Mouse (Mus musculus) lung, postnatal 0 days (tissue): ENCODE results near the gene Ivl. TPM values are rescaled to one million over a fixed set of nuclear protein-coding genes. Genes with fewer than 3 reads are reported as not detected.

ENCODE experiments used
- ATAC-seq: fragments of 200-750 bp; cut with Nextera tagmentation; 2 replicates; pipeline ENCODE4 v1.8.0; 2017; ENCODE audit warnings: moderate library complexity
- DNase-seq: peaks from one replicate; pipeline ENCODE4 v3.0.0-alpha.2; 2016; ENCODE audit warnings: low spot score
- H3K27ac ChIP-seq: fragments of 300-500 bp; sonication (generic); 2 replicates; pipeline ENCODE4 v1.5.1; 2014; ENCODE audit warnings: antibody characterized with exemption, mild to moderate bottlenecking, low read length, mixed read lengths
- H3K27me3 ChIP-seq: fragments of 300-500 bp; sonication (generic); replicated peaks from 2 replicates; pipeline ENCODE4 v1.6.1; 2014; ENCODE audit warnings: low read length, mixed read lengths; ENCODE audit not compliant: insufficient read depth
- H3K36me3 ChIP-seq: fragments of 300-500 bp; sonication (generic); 2 replicates; pipeline ENCODE4 v1.6.1; 2014; ENCODE audit warnings: low read length, mixed read lengths; ENCODE audit not compliant: insufficient read depth
- H3K4me1 ChIP-seq: fragments of 300-500 bp; sonication (generic); 2 replicates; pipeline ENCODE4 v1.6.1; 2014; ENCODE audit warnings: antibody characterized with exemption, low read depth, low read length, mixed read lengths; ENCODE audit not compliant: insufficient read depth
- H3K4me2 ChIP-seq: fragments of 300-500 bp; sonication (generic); replicated peaks from 2 replicates; pipeline ENCODE4 v1.6.1; 2014; ENCODE audit warnings: low read depth, mild to moderate bottlenecking, low read length, moderate library complexity, mixed read lengths
- H3K4me3 ChIP-seq: fragments of 300-500 bp; sonication (generic); 2 replicates; pipeline ENCODE4 v1.5.1; 2014; ENCODE audit warnings: low read depth, low read length
- H3K9ac ChIP-seq: fragments of 300-500 bp; sonication (generic); replicated peaks from 2 replicates; pipeline ENCODE4 v1.6.1; 2014; ENCODE audit warnings: low read depth, mild to moderate bottlenecking
- H3K9me3 ChIP-seq: fragments of 300-500 bp; sonication (generic); 2 replicates; pipeline ENCODE4 v1.6.1; 2016; ENCODE audit warnings: low read length, mixed read lengths
- CTCF ChIP-seq: IDR thresholded peaks from 2 replicates; pipeline ENCODE4 v1.5.1; 2016; ENCODE audit warnings: antibody characterized with exemption, mild to moderate bottlenecking
- EP300 ChIP-seq: IDR thresholded peaks from 2 replicates; pipeline ENCODE4 v1.6.1; 2016; ENCODE audit warnings: antibody characterized with exemption, mild to moderate bottlenecking, control low read depth
- WGBS: fragments of 180-500 bp; shearing (Covaris S2); extraction: QIAGEN DNeasy Blood & Tissue Kit; methylation state at CpG from one replicate; pipeline ENCODE4 v1.1.7; 2014; 5-methylcytosine and 5-hydroxymethylcytosine counted together
- polyA plus RNA-seq: library from polyadenylated mRNA; unstranded; fragments of >200 nt; fragmentation: Nextera tagmentation; extraction: Ambion mirVana; gene quantifications from 2 replicates; pipeline ENCODE4 v1.2.1, GENCODE M21; 2015

The Ivl gene
- polyA plus RNA-seq, 1 experiment from 2014 or later = 3.4 TPM

DNA sequence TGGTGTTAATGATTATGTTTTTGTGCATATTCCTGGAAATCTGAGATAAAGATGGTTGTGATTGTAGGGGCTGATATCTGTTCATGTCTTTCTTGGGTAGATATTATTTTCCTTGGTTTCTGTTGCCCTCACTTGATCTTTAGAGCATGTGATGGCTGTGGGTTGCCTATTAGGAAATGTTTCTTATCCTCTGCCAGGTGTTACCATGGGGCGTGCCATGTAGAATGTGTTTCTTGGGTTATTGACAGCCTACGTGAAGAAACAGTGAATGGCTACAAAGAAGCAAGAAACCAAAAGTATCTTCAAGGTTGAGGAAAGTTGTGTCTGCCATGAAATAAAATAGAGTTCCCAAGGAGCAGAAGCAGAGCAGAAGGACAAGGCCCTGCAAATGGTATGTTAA, 24.9 kb upstream of the Ivl start:
- Histone ChIP-seq H3K4me2 (no peak overlapping the region), H3K36me3 (no peaks in the 10 kb centered on the region), H3K9ac (no peak overlapping the region), H3K9me3 (no peaks in the 10 kb centered on the region), H3K4me1 (no peaks in the 10 kb centered on the region), H3K27me3 (no peaks in the 10 kb centered on the region), H3K27ac (no peak overlapping the region), H3K4me3 (no peak overlapping the region)
- DNase-seq (no peak), ATAC-seq (no peak)
- 89% methylated on average over 2 of the region's 2 CpGs for WGBS
- TF ChIP-seq EP300 (no peak), CTCF (no peak)

DNA sequence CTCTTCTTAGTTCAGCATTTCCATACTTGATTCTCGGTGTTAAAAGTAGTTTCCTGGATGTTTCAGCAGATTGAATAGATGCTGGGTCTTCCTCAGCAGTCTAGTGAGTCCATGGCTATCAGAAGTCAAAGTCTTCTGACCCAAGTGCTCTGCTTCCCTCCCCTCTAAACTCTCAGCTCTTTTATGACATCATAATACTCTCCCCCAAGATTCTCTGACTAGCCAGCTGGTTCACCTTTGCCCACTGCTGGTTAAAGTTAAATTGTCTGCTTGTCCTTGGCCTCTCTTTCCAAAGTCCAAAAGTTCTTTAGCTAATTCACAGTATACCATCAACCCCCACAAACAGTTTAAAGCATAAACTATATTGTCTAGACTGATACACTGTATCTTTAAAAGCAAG, 15.3 kb upstream of the Ivl start, which contains the start of gene Smcp:
Gene Smcp, minus strand, starts transcription at position 140 of the 400 bp plus-strand sequence.
- no peak within 1 kb of the TSS for H3K4me3 ChIP-seq
- no peak within 1 kb of the TSS for H3K27ac ChIP-seq
- H3K27me3 ChIP-seq = no peaks in the 10 kb centered on the region
- no peaks in the 10 kb centered on the region for H3K4me1 ChIP-seq
- DNase-seq (no peak), ATAC-seq (no peak)
- WGBS = 70% methylated on average over 1 of the region's 1 CpGs
- no peak within 1 kb of the TSS for H3K9ac ChIP-seq
- no peaks in the 10 kb centered on the region for H3K36me3 ChIP-seq
- no peak within 1 kb of the TSS for H3K4me2 ChIP-seq
- H3K9me3 ChIP-seq = no peaks in the 10 kb centered on the region
- no peak for TF ChIP-seq EP300
- TF ChIP-seq CTCF = no peak

DNA sequence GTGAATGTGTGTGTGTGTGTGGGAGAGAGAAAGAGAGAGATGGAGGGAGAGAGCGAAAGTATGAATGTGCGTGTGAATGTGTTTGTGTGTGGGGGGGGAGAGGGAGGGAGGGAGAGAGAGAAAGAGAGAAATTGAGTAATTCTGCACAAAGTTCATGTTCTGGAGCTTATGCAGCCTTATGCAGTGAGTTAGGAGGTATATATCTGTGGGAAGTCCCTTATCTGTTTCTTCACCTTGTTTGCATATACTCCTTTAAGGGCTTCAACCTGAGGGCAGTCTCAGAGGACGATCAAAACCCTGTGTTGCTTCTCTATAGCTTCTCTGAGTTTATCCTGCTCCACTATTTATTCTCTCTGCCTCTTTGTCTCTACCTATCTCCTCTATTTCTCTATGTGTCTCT, 13.7 kb upstream of the Ivl start:
- H3K4me2 ChIP-seq = no peak overlapping the region
- no peak overlapping the region for H3K4me3 ChIP-seq
- no peaks in the 10 kb centered on the region for H3K9me3 ChIP-seq
- H3K36me3 ChIP-seq = no peaks in the 10 kb centered on the region
- ATAC-seq (no peak), DNase-seq (no peak)
- H3K9ac ChIP-seq = no peak overlapping the region
- 54% methylated on average over 3 of the region's 3 CpGs for WGBS
- no peak overlapping the region for H3K27ac ChIP-seq
- H3K27me3 ChIP-seq = no peaks in the 10 kb centered on the region
- no peaks in the 10 kb centered on the region for H3K4me1 ChIP-seq
- TF ChIP-seq CTCF (no peak), EP300 (no peak)

DNA sequence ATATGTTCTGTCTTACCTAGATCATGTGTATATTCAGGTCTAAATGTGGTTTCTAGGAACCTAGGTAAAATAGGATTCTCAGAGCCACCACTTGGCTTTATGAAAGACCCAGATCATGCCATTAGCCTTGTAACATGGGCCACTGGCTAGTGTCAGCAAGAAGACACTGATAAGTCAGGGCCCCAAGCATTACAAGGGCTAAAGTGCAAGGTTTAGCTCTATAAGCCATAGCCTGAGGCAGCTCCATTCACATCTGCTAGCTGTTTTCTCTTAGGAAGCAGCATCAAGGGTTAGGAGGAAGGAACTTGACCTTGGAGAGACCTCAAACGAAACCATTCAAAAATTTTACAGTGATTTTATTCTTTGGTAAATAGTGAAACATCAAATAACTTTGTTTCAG, 11.5 kb upstream of the Ivl start:
- Histone ChIP-seq H3K4me3 (no peak overlapping the region), H3K9ac (no peak overlapping the region), H3K27me3 (no peaks in the 10 kb centered on the region), H3K27ac (no peak overlapping the region), H3K4me2 (no peak overlapping the region), H3K9me3 (no peaks in the 10 kb centered on the region), H3K4me1 (no peaks in the 10 kb centered on the region), H3K36me3 (no peaks in the 10 kb centered on the region)
- DNase-seq (no peak), ATAC-seq (no peak)
- 29% methylated on average over 1 of the region's 1 CpGs for WGBS
- TF ChIP-seq EP300 (no peak), CTCF (no peak)

- no peaks in the 10 kb centered on the region for H3K4me1 ChIP-seq
- H3K9me3 ChIP-seq = no peaks in the 10 kb centered on the region
- H3K27ac ChIP-seq = no peak overlapping the region
- TF ChIP-seq EP300 = no peak
- TF ChIP-seq CTCF = no peak
- DNase-seq = no peak
- 43% methylated on average over 3 of the region's 3 CpGs for WGBS
- no peak overlapping the region for H3K4me3 ChIP-seq
- no peaks in the 10 kb centered on the region for H3K36me3 ChIP-seq
- no peak overlapping the region for H3K9ac ChIP-seq
- no peaks in the 10 kb centered on the region for H3K27me3 ChIP-seq
- H3K4me2 ChIP-seq = no peak overlapping the region
- no peak for ATAC-seq
Observed at GRCm38 (mm10) chr3:92583164-92583826, 9.8 kb upstream of the Ivl start.

GRCm38 (mm10) chr3:92579508-92579907, 6.0 kb upstream of the Ivl start:
- TF ChIP-seq EP300 = no peak
- no peak for TF ChIP-seq CTCF
- DNase-seq (no peak), ATAC-seq (no peak)
- H3K36me3 ChIP-seq = no peaks in the 10 kb centered on the region
- no peak overlapping the region for H3K4me3 ChIP-seq
- H3K4me2 ChIP-seq = no peak overlapping the region
- H3K27ac ChIP-seq = no peak overlapping the region
- H3K27me3 ChIP-seq = no peaks in the 10 kb centered on the region
- H3K9ac ChIP-seq = no peak overlapping the region
- no peaks in the 10 kb centered on the region for H3K4me1 ChIP-seq
- no peaks in the 10 kb centered on the region for H3K9me3 ChIP-seq
- 56% methylated on average over 1 of the region's 1 CpGs for WGBS
